14 mouse cellular contexts compared by ENCODE assay signal in genomic region chr8:75172009-75172685, GRCm38 (mm10). TPM values are rescaled to one million over a fixed set of nuclear protein-coding genes. Genes with fewer than 3 reads are reported as not detected.
"Had no signal": no experiment of that assay in that cellular context is flagged by ENCODE, and none has a peak within 500 bp of the region (broad histone marks: within the 10 kb centered on the region; RNA-seq: fewer than 3 reads in every experiment).

No protein-coding gene starts in this region.

- DNase-seq: kidney, adult 11 months; kidney, adult 8-10 months; kidney, postnatal 14 days; kidney, postnatal 4 days; left cerebral cortex, postnatal 4 days; liver, postnatal 0 days; midbrain, embryonic 14.5 days; thymus, postnatal 4 days had no signal

- H3K4me3 ChIP-seq: limb, embryonic 12.5 days; limb, embryonic 15.5 days had no signal

- H3K27me3 ChIP-seq: limb, embryonic 12.5 days; limb, embryonic 15.5 days had no signal

- H3K36me3 ChIP-seq: limb, embryonic 12.5 days; limb, embryonic 15.5 days had no signal

- ATAC-seq: hindbrain, embryonic 16.5 days; liver, postnatal 0 days had no signal

- H3K9ac ChIP-seq: limb, embryonic 12.5 days; limb, embryonic 15.5 days; liver, embryonic 14.5 days; liver, postnatal 0 days had no signal

- H3K27ac ChIP-seq: limb, embryonic 12.5 days; limb, embryonic 15.5 days; liver, embryonic 14.5 days had no signal

- H3K9me3 ChIP-seq: limb, embryonic 12.5 days; limb, embryonic 15.5 days had no signal

- H3K4me2 ChIP-seq: limb, embryonic 12.5 days; limb, embryonic 15.5 days; liver, embryonic 11.5 days; midbrain, embryonic 11.5 days had no signal

- H3K4me1 ChIP-seq: limb, embryonic 12.5 days had no signal

RNA-seq across cellular contexts. Expression of gene Rasd2, which starts 41.6 kb away (rescaled TPM):
- polyA plus RNA-seq: liver, embryonic 14.5 days had no signal
